Mouse (Mus musculus) right cerebral cortex, postnatal 4 days (tissue): ENCODE data around the gene Bin2.
A peak's percentile ranks its signal among the peaks of the same experiment; 100 is the strongest.

Source experiments
- DNase-seq: peaks from one replicate; pipeline ENCODE4 v3.0.0-alpha.2; 2022

Gene Bin2

DNA sequence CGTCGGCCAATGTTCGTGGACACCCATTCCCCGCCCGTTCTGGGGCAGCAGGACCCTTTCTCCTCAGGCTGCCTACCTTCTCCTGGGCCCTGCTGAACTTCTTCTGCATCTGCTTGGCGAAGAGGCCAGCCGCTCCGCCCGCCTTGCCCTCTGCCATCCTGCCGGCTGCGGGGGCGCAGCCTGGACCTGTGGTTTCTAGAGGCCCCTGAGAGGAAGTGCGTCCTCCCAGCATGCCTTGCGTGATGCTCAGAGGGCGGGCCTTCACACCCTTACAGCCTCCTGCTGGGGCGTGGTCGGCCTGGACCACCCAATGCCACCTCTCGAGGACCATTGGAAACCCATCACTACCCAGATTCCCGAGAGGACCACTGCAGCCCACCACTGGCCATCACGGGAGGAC is at the start of gene Bin2:
TSS of gene Bin2 (minus strand) at position 217 of the 400 bp plus-strand sequence.
- no peak for DNase-seq

DNA sequence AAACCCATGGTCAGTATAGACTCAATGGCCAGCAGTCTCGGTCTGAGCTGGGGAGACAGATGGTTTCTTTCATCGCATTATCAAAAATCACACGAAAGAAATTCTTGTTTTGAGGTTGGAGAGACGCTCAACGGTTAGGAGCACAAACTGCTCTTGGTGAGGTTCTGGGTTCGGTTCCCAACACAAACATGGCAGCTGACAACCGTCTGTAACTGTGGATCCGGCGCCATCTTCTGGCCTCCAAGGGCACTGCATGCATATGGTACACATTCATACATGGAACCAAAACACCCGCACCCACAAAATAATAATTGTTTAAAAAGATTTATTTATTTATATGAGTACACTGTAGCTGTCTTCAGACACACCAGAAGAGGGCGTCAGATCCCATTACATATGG is 49.2 kb upstream of the Bin2 start:
- DNase-seq = no peak

DNA sequence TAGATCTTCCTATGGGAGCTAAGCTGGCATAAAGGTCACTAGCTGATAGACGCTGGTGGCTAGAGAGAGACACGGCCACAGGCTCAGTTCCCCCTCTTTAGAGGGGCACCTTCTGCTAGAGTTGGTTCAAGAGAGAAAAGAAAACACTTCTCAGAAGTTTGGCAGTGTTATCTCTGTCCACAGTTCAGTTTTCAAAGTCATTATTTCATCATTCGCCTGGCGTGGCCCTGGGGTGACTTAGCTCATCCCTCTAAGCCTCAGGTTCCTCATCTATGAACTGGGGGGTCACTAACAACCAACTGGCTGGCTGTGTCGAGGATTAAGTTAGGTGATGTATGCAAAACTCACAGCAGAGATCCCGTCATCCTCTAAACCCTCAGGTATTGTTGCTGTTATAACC is 48.6 kb upstream of the Bin2 start:
- no peak for DNase-seq

DNA sequence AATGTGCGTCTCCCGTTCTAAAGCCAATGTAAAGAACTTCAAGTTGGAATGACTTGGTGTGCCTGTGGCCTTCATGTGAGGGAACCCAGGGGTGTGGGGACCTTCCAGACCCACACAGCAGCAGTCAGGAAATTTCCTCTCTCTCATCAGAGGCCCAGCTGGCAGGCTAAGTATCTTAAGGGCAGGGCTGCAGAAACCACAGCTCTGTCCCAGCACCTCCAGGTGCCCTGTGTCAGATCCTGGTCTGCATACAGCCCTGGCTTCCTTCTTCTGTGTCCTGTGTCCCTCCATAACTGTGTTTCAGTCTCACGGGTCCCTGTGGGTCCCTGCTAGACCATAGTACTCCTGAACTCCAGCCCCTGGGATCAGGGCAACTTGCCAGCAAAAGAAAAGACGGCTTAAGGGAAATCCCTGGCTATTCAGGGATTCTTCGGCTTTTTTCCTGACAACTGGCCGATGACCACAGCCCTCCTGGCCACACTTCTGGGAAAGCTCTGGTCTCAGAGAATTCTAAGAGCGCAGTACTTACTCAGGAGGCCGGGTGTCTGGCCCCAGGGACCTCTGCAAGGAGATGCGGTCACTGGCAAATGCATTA is 46.1 kb upstream of the Bin2 start:
- DNase-seq = no peak

DNA sequence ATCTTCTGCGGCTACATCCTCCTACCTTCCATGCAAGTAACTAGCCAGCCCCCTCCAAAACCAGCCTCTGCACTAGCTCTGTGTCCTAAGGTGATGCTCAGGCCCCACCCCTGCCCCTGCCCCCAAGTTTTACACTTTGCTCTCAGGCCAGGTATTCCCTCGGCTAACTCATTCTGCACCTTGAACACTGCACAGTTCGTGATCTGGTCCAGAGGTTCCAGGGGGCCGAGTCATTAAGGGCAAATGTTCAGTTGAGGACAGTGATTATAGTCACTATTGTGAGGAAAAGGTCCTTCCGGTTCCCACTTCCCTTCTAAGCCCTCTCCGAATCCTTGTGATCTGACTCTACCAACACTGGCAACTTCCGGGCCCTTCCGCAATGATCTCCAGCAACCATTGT is 45.1 kb upstream of the Bin2 start:
- DNase-seq = no peak

DNA sequence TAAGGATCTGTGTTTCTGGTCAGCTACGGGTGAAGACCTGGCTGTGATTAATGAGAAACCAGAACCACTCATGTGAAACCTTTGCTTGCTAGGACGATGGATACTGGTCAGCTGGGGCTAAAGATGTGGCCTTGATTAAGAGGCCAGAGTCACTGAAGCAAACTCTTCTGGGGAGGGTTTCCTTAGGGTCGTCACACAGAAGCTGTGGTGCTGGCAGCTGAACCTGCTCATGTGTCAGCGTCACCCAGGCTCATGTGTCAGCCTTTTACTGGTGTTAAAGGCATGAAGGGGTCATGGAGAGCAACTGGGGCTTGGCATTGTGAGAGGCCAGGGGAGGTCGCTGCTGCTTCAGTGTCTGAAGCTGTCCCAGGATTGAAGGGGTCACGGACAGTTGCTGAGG is 41.5 kb upstream of the Bin2 start:
- no peak for DNase-seq

DNA sequence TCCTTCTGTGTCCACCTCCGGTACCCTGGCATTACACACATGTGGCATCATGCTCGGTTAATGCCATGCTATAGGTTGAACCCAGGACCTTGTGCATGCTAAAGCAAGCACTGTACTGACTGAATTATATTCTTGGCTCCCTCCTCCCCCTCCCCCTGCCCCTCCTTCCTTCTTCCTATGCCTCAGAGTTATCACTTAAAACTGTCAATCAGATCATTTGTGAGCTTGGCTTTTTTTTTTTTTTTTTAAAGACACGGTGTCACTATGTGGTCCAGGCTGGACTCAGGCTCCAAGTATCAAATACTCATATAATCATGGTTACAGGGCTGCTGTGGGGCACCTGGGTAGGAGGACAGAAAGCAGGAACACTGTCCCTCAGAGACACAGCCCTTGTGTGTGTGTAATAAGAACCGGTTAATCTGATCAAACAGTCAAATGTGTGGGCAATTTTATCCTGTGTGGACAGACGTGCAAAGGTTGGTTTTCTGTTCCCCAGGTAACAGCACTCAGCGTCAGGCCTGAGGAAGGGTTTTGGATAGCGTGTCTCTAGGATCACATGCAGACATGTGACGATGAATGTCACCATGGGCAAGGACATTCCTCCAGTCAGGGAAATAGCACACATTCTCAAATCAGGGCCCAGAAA is 39.2 kb upstream of the Bin2 start:
- no peak for DNase-seq

DNA sequence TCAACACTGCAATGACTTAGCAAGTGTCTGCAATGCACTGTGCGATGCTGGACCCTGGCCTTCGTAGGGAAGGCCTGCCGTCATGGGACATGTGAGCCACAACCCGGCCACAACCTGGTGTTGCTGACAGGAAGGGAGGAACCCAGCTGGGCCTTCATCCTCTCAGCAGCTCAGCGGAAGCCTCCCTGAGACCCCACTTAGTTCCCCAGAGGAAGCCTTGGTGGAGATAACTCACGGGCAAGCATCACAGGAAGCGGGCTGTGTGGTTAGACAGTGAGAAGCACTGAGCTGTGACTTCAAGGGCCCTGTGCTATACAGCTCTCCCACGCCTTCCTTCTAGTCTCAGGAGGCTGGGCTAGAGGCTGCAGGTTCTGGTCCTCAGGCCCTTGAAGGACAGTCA is 36.9 kb upstream of the Bin2 start:
- DNase-seq = no peak

DNA sequence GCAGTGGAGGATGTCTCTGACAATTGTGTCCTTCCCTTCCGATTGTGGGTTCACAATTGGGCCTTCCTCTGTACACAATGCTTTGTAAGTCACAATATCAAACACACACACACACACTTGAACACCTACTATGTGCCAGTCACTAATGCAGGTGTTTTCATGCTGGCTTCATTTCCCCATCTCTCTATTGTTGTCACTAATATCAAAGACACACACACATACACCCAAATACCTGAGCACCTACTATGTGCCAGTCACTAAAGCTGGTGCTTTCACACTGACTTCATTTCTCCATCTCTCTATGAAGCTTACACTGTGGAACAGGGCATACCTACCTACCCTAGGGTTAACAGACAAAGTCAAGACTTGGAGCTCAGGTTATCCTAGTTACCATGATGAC is 36.0 kb upstream of the Bin2 start:
- no peak for DNase-seq

DNA sequence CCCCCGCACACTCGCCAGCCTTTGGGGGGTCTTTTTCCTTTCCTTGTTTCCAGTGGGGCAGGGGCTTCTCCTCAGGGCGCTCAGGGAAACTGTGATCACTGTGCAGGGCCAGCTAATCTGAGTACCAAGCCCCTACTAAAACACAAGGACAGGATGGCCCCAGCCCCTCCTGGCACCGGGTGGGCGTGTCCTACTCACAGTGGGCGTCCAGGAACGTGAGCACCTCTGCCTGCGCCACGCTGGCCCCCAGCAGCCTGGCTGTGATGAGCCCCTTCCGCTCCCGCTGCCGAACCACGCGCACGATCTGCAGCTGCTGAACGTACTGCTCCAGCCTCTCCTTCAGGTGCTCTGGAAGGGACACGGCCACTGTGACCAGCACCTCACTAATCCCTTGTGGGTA is 34.6 kb upstream of the Bin2 start:
- DNase-seq = no peak

DNA sequence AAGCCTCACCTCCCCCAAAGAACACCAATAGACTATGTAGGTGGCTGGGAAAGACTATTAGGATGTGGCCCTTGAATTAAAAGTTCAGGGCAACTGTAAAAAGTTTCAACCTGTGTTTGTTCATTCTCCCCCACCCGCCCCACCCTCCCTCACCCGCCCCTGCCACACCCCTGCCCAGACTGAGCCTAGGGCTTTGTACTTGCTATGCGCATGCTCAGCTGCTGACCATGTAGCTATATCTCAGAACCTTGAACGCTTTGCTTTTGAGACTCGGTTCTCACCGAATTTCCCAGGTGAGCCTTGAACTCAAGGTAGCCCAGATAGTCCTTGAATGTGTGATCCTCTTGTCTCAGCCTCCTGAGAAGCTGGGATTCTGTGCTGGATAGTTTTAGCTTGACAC is 32.5 kb upstream of the Bin2 start:
- DNase-seq = no peak

DNA sequence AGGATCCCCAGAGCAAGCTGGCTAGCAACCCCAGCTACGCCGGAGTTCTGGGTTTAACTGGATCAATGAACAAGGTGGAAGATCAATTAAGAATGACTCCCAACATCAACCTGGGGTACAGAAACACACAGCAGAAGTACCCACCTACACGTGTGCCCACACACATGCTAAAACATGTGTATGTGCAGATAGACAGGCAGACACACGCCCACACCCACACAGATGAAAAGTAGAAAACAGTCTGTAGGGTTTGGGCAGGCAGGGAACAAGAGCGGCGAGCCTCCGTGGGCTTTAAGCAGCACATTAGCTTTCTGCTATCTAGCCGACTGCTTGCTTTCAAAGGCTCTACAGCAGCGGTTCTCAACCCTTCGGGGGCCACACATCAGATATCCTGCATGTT is 31.8 kb upstream of the Bin2 start:
- no peak for DNase-seq

DNA sequence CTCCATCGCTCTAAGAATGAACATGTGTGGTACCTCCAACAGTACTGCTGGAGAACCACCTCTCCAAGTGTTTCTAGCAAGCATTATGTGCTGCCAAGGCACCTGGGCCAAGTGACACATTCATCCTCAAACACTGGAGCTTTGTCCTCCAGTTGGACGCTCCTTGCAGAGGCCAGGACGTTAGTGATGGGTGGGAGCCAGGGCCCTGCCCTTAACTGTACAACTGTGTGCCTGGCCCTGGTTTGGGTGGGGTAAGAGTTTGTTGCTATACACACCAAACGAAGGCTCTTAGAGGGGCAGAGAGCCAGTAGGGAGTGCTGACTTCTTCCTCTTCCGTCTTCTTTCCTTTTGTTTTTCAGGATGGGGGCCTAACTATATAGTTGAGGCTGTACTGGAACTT is 31.1 kb upstream of the Bin2 start:
- DNase-seq = no peak

DNA sequence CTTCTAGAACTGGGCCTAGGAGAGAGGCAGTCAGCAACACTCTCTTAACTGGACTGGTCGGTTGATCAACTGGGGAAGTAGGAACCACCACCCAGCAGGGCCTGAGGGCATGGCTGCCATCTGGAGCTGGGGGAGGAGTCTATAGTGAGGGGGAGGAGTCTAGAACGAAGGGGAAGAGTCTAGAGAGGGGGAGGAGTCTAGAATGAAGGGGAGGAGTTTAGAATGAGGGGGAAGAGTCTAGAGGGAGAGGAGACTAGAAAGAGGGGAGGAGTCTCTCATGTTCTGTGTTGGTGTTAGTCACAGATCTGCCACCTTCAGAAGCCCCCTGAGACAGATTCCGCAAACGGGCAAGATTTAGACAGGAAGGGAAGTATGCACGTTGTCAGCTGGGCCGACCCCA is 30.0 kb upstream of the Bin2 start:
- DNase-seq = no peak

DNA sequence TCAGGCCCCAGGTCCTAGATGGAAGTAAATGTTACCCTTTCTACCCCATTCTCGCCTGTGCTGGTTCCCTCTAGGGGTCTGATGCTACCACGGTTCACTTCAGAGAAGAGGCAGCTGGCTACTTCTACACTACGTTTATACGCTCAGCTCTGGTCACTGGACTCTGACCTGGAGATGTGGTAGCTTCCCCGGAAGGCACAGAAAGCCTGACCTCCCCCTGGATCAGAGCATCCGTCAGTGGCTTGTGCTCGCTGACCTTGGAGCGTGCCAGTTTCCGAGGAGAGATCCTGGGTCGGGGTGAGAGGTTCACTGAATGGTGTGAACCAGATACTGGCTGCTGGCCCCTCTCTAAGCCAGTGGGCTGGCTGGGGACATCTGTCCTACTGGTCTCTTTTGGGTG is 28.7 kb upstream of the Bin2 start:
- DNase-seq = no peak

DNA sequence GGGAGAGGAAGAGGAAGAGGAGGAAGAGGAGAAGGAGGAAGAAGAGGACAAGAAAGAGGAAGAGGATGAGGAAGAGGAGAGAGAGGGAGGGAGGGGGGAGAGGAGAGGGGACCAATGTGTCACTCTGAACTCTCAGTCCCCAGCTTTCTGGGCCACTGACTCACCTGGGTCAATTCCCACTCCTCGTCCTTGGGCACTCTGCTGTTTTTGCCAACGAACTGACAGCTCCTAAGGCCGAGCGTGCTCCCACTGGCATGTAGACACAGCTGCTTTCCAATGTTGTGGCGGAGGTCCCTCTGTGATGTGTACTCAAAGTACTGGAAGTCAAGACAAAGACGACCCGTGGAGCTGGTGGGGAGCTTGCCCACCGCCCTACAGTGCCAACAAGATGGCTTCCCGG is 25.1 kb upstream of the Bin2 start:
- DNase-seq = no peak

DNA sequence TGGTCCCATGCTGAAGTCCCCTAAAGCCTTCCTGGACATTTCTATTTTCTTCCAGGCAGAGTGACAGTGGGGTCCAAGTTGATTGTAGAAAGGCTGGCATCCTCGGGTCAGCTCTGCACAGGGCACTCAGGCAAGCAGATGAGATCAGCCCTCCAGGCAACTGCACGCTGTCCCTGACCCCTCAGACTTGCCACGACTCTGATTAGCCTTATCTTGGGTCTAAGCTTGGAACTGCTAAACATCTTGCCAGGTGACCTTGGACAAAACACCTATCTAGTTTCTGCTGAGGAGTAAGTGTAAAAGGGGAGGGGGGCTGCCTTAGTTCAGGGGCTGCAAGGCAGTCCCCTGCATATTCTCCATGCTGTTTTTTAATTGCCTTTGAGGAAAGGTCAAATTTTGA is 22.6 kb upstream of the Bin2 start:
- DNase-seq = no peak

DNA sequence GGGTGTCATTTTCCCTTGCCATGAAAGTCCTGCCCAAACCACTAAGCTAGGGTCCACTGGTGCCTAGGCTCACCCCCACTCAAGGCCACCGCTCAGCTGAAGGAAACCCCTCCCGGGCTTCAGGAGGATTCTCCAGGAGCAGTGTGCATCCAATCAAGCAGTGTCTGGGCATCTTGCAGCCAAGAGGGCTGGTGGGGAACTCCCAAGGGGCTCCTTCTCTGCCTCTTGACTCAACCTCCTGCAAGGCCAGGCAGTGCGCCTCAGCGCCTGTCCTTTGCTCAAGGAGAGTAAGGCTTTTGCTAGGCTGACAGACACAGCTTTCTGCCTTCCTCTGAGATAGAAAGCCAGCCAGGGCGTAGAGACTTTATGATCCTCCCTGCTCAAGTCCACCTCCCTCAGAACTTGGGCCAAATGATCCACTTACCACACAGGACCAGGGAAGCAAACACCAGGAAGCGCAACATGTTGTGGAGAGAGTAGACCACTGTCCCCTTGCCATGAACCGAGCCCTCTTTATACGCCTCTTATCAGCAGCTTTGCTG is 18.1 kb upstream of the Bin2 start, which contains the start of gene Cela1:
TSS of gene Cela1 (minus strand) at position 492 of the 542 bp plus-strand sequence.
- no peak for DNase-seq

DNA sequence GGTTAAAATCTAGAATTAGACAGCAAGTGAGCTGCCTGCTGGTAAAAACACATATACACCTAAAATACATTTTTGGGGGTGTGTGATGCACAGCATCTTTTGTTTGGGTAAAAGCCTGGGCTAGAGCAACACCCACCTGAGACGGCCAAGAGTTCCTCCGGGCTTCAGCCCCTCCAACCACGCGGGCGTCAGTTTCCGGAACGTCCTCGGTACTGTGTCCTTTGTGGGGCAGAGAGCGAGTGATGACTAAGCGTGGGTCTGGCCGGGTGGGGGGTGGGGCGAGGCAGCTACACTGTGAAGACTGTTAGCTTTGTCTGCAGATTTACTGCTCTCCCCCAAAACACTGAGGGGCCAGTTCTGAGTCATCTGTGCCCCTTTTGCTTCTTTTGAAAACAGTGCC is 17.6 kb upstream of the Bin2 start:
- no peak for DNase-seq

DNA sequence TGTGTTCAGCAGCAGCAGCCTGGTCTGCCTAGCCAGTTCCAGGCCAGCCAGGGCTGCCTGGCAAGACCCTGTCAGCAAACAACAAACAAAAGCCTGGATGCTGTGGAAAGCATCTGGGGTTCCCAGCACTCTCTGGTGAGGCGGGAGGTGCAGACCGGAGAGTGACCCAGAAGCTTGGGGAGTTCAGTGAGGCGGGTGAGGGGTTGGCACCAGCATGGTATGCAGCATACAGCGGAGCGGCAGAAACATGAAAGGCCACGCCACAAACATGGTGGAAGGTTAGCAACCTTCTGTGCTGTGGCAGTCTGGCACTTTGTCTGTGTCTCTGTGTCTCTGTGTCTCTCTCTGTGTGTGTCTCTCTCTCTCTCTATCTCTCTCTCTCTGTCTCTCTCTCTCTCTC is 17.1 kb upstream of the Bin2 start:
- no peak for DNase-seq

DNA sequence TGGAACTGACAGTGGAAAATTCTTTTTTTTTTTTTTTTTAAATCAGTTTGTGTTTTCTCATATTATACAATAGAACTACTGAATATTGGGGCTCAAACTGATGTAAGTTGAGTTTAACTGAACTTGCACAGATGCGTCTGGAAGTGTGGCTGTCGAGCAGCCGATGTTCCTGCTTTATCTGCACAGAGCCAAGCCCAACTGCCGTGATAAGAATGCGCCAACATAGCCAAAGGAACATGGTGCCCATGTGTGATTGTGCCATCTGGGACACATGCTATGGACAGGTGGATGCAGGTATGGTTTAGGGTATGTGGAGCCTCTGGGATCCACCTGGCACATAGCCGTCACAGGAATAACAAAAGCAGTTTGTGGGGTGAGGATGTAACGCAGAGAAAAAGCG is 16.5 kb upstream of the Bin2 start:
- DNase-seq = no peak

DNA sequence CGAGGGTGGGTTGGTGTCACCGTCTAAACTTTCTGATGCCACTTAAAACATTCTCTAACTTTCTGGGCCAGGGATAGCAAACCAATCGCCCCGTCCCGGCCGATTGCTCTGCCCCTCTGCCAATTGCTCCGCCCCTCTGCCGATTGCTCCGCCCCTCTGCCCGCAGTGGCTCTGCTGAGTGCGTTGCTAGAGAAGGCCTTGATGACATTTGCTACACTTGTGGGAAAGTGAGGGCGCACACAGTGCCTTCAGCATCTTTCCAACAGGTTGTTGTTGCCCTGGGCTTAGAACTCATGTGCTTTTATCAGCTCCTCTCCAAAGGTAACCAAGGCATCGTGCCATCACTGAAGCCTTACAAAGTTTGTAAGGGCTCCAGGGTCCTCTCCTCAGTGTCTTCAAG is 15.9 kb upstream of the Bin2 start:
- no peak for DNase-seq

DNA sequence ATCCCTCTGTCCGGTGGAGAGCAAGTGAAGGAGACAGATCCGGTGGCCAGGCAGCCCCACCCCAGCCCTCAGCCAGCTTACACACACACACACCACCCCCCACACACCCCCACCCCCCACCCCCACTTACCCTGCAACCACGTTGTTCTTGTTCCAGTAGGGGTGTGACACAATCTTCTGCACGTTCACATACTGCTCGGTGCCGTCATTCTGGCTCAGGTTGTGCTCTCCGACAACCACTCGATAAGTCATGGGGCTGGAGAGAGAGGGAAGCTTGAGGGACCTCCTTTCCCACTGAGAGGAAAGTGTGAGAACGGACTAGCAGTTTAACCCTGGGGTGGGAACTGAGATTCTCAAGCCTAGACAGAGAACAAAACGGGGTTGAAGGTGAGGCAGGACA is 15.1 kb upstream of the Bin2 start:
- DNase-seq = no peak

DNA sequence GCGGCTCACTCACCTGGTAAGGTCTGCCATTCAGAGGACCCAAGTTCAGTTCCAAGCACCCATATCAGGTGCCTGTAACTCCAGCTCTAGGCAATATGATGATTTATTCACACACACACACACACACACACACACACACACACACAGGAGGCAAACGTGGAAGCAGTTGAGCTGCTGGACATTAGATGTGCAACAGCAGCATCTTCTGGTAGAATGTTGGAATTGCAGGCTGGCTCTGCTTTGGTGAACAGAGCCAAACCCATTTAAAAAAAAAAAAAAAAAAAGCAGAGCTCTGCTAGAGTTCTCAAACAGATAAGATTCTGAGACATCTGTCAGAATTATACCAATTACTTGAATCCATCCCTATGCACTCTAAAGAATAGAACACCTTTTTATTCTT is 13.7 kb upstream of the Bin2 start:
- peak; percentile 79 for DNase-seq

DNA sequence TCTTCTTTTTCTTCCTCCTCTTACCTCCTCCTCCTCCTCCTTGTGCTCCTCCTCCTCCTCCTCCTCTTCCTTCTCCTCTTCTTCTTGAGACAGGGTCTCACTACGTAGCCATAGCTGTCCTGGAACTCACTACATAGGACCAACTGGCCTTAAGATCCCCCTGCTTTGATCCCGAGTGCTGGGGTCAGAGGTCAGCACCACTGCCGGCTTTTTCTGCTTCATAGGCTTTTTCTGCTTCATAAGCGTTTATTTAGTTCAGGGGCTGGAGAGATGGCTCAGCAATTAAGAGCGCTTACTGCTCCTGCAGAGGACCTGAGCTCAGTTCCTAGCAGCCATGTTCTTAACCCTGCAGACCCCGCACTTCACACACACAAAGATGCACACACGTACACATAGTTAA is 12.4 kb upstream of the Bin2 start:
- DNase-seq = no peak
